Mouse (Mus musculus): ENCODE measurements at regions not wholly inside any gene's neighbourhood (a gene's known extent, or its start where the extent isn't known, plus 50 kb on each side); places are given as distances from the start of the nearest gene placed in this dataset.

- no peak for DNase-seq (ENCODE audit: low spot score)
These were observed 66.0 kb upstream of the Fat4 start for GRCm38 (mm10) chr3:38820787-38821186.

- no peak for DNase-seq (ENCODE audit: low spot score)
These were observed 66.4 kb upstream of the Fat4 start for GRCm38 (mm10) chr3:38820315-38820714.

GRCm38 (mm10) chr3:38817651-38818050, 69.1 kb upstream of the Fat4 start:
- no peak for DNase-seq (ENCODE audit: low spot score)

GRCm38 (mm10) chr3:38812457-38812856, 74.3 kb upstream of the Fat4 start:
- DNase-seq (ENCODE audit: low spot score): no peak

GRCm38 (mm10) chr3:38811635-38812034, 75.1 kb upstream of the Fat4 start:
- no peak for DNase-seq (ENCODE audit: low spot score)

- DNase-seq (ENCODE audit: low spot score): no peak
These were observed 80.2 kb upstream of the Fat4 start for GRCm38 (mm10) chr3:38806469-38807055.

- DNase-seq (ENCODE audit: low spot score): no peak
These were observed 80.7 kb upstream of the Fat4 start for GRCm38 (mm10) chr3:38806036-38806435.

GRCm38 (mm10) chr3:38795646-38796301, 91.0 kb upstream of the Fat4 start:
- no peak for DNase-seq (ENCODE audit: low spot score)

GRCm38 (mm10) chr3:38793221-38793620, 93.5 kb upstream of the Fat4 start:
- DNase-seq (ENCODE audit: low spot score): peak; percentile 23

- no peak for DNase-seq (ENCODE audit: low spot score)
These were observed 98.0 kb upstream of the Fat4 start for GRCm38 (mm10) chr3:38788751-38789150.

- DNase-seq (ENCODE audit: low spot score): no peak
These were observed 103.0 kb upstream of the Fat4 start for GRCm38 (mm10) chr3:38783711-38784110.

- DNase-seq (ENCODE audit: low spot score): no peak
These were observed 103.7 kb upstream of the Fat4 start for GRCm38 (mm10) chr3:38783051-38783450.

- no peak for DNase-seq (ENCODE audit: low spot score)
These were observed 109.9 kb upstream of the Fat4 start for GRCm38 (mm10) chr3:38776743-38777366.

- no peak for DNase-seq (ENCODE audit: low spot score)
These were observed 132.1 kb upstream of the Fat4 start for GRCm38 (mm10) chr3:38754632-38755123.

GRCm38 (mm10) chr3:38753446-38754205, 133.1 kb upstream of the Fat4 start:
- no peak for DNase-seq (ENCODE audit: low spot score)

- DNase-seq (ENCODE audit: low spot score): no peak
These were observed 144.6 kb upstream of the Fat4 start for GRCm38 (mm10) chr3:38742155-38742554.

- DNase-seq (ENCODE audit: low spot score): no peak
These were observed 164.1 kb upstream of the Fat4 start for GRCm38 (mm10) chr3:38722606-38723005.

- no peak for DNase-seq (ENCODE audit: low spot score)
These were observed 174.5 kb upstream of the Fat4 start for GRCm38 (mm10) chr3:38712078-38712873.

- DNase-seq (ENCODE audit: low spot score): no peak
These were observed 175.5 kb upstream of the Fat4 start for GRCm38 (mm10) chr3:38711229-38711628.

GRCm38 (mm10) chr3:38707891-38708290, 178.8 kb upstream of the Fat4 start:
- no peak for DNase-seq (ENCODE audit: low spot score)

GRCm38 (mm10) chr3:38699206-38699605, 187.5 kb upstream of the Fat4 start:
- no peak for DNase-seq (ENCODE audit: low spot score)

- DNase-seq (ENCODE audit: low spot score): no peak
These were observed 188.9 kb upstream of the Fat4 start for GRCm38 (mm10) chr3:38697871-38698270.
